Mouse (Mus musculus): ENCODE results near the gene Vezf1.

Vezf1 gene

GRCm38 (mm10) chr11:88098787-88099598 lies 30.9 kb downstream of the Vezf1 start:
- peak; percentile 70 to 76 for DNase-seq (ENCODE audit: low spot score in 2 of 2)

- DNase-seq (ENCODE audit: low spot score in 2 of 2), result no peak
These were observed 31.5 kb downstream of the Vezf1 start for GRCm38 (mm10) chr11:88099599-88100023.

- DNase-seq (ENCODE audit: low spot score in 2 of 2), result no peak
These were observed 32.1 kb downstream of the Vezf1 start for GRCm38 (mm10) chr11:88100170-88100569.

GRCm38 (mm10) chr11:88103214-88103941 lies 35.3 kb downstream of the Vezf1 start:
- DNase-seq (ENCODE audit: low spot score in 2 of 2), result no peak

- no peak for DNase-seq (ENCODE audit: low spot score in 2 of 2)
These were observed 37.6 kb downstream of the Vezf1 start for GRCm38 (mm10) chr11:88105494-88106291.

GRCm38 (mm10) chr11:88106292-88106554 lies 38.1 kb downstream of the Vezf1 start:
- DNase-seq (ENCODE audit: low spot score in 2 of 2), result no peak

- peak; percentile 76 to 79 for DNase-seq (ENCODE audit: low spot score in 2 of 2)
These were observed 39.3 kb downstream of the Vezf1 start for GRCm38 (mm10) chr11:88107365-88107764.

GRCm38 (mm10) chr11:88110031-88110594 lies 42.0 kb downstream of the Vezf1 start:
- DNase-seq (ENCODE audit: low spot score in 2 of 2), result no peak

GRCm38 (mm10) chr11:88112078-88112477 lies 44.0 kb downstream of the Vezf1 start:
- DNase-seq (ENCODE audit: low spot score in 2 of 2), result no peak

- no peak for DNase-seq (ENCODE audit: low spot score in 2 of 2)
These were observed 44.7 kb downstream of the Vezf1 start for GRCm38 (mm10) chr11:88112677-88113333.

GRCm38 (mm10) chr11:88113543-88114271 lies 45.6 kb downstream of the Vezf1 start:
- no peak for DNase-seq (ENCODE audit: low spot score in 2 of 2)

- peak; percentile 50 to 71 for DNase-seq (ENCODE audit: low spot score in 2 of 2)
These were observed 46.8 kb downstream of the Vezf1 start for GRCm38 (mm10) chr11:88114871-88115301.

GRCm38 (mm10) chr11:88116568-88116967 lies 48.5 kb downstream of the Vezf1 start:
- DNase-seq (ENCODE audit: low spot score in 2 of 2), result no peak

GRCm38 (mm10) chr11:88117356-88118090 lies 49.4 kb downstream of the Vezf1 start:
- peak in 1 of 2 experiments; percentile 45 for DNase-seq (ENCODE audit: low spot score in 2 of 2)

- no peak for DNase-seq (ENCODE audit: low spot score in 2 of 2)
These were observed 50.0 kb downstream of the Vezf1 start for GRCm38 (mm10) chr11:88118091-88118440.

GRCm38 (mm10) chr11:88118817-88119642 lies 51.0 kb downstream of the Vezf1 start:
- no peak for DNase-seq (ENCODE audit: low spot score in 2 of 2)

- no peak for DNase-seq (ENCODE audit: low spot score in 2 of 2)
These were observed 54.5 kb downstream of the Vezf1 start for GRCm38 (mm10) chr11:88122545-88122944.

- no peak for DNase-seq (ENCODE audit: low spot score in 2 of 2)
These were observed 54.9 kb downstream of the Vezf1 start for GRCm38 (mm10) chr11:88123021-88123420.

GRCm38 (mm10) chr11:88123731-88124130 lies 55.7 kb downstream of the Vezf1 start:
- DNase-seq (ENCODE audit: low spot score in 2 of 2), result no peak
